Mouse (Mus musculus) frontal cortex, postnatal 10 days (tissue): ENCODE data around the gene Papss1.

Experiments
- DNase-seq, 2 experiments: peaks; one replicate each; pipeline ENCODE4 v3.0.0; 2022; ENCODE audit warnings: low spot score in 2 of 2, mixed read lengths in 1 of 2

The Papss1 gene

DNA sequence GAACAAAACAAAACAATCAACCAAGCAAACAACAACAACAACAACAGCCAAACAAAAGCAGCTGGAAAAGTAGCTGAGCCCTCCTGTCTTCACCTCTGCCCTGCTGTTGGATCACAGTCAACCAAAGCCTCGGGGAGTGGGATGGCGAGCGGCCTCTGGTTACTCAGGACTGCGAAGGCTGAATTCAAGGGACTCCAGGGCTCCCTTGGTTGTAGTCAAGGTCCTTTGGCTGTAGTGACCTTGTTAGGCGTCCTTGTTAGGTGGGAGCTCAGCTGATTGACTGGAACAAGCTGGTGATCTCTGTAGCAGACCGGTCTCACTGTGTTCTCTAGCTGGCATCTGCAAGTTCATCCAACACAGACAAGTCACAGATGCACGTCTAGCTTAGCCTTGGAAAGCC lies 16.5 kb downstream of the Papss1 start:
- DNase-seq: no peak

DNA sequence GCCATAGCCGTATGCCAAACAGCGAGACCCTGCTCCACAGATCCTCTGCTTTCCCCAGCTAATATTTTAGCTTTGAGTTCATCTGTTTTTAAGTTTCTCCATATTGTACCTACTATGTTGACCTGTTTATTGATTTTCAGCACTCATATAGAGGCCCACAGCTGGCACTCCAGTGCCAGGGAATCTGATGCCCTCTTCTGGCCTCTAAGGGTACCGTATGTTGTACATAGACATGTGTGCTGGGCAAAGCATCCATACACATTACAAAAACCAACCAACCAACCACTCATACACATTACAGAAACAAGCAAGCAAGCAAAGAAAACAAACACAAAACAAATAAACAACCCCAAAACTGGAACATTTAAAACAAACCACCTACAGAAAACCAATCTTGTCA lies 22.2 kb downstream of the Papss1 start:
- no peak for DNase-seq

DNA sequence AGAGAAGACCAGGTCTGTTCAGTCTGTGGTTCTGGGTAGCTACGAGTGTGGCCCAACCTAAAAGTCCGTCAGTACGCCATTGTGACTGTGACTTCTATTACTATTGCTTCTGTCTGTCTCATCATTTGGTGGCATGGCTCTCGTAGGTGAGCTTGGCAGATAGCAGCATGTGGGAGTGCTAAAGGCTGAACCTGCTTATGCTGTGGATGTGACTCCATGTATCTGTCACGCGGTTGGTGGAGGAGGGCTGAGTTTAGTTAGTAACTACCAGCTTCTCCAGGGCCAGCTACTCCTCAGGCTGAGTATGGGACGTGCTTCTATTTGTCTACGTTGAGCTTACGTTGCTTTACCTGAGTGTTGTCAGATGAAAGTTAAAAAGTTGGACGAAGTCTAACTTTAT lies 23.4 kb downstream of the Papss1 start:
- no peak for DNase-seq

DNA sequence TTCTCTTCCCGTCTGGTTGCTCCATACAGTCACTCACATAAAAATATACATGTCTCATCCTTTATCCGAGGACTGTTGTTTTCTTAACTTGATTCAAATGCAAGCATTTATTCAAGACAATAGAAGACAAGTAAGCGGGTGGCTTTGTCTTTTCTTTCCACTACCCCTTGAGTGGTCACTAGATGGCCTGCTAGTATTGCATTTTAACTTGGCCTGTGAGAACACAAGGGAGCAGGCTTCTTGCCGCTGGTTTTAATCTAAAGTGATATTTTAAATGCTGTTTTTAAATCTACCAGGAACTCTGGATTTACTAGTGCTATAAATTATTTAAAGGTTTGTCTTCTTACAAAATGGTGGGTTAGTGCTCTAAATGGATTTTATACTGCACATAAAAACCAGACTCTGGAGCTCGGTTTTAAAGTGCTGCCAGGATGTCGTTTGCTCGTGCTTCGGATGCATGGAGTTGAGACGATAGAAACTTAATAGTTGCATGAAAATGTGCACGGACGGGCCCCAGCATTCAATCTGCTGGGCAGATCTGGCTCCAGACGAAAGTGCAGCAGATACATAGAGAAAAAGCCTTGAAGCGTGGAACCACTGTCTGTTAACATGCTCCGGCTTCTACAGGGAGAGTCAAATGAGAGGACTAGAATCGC lies 28.7 kb downstream of the Papss1 start:
- DNase-seq: no peak

DNA sequence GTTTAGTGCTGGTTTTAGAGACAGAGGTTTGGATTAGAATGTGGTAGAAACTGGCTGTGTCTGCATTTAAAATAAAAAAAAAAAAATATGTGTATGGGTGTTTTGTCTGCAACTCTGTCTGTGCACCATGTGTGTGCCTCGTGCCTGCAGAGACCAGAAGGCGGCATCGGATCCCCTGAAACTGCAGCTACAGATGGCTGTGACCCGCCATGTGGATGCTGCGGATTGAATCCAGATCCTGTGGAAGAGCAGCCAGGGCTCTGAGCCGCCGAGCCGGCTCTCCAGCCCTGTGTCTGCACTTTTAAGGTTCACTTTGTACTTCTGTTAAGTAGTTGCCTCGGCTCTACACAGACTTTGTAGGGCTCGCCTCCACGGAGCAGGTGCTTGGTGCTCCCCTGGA lies 29.8 kb downstream of the Papss1 start:
- DNase-seq: no peak

DNA sequence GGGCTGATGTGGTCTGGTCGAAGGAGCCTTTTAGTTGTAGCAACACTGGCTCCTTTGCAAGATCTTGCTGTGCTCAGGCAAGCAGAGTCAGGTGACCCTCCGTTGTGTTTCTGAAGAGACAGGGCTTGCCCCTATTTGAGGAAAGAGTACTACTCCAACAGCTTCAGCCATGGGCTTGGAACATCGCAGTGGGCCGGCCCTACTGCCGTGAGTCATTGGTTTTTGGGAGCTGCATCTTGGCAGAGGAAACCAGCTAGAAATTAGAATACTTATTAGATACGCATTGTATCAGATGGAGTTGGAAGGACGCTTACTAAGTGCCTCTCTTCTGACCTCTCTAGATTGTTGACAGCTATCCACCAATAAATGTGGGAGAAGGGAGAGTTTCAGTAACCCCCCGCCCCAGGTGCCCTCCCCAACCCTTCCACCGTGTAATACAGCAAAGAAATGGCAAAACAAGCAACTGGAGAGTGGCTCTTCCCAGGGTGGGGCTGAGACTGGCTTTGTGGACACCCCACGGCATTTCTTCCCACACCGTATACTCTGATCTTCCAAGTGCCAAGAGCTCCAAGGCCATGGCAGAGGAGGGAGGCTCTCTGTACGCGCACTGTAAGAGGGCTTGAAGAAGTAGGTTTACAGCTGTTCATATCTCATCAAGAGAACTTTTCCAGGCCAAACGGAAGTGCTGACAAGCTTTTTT lies 31.1 kb downstream of the Papss1 start:
- DNase-seq: no peak

DNA sequence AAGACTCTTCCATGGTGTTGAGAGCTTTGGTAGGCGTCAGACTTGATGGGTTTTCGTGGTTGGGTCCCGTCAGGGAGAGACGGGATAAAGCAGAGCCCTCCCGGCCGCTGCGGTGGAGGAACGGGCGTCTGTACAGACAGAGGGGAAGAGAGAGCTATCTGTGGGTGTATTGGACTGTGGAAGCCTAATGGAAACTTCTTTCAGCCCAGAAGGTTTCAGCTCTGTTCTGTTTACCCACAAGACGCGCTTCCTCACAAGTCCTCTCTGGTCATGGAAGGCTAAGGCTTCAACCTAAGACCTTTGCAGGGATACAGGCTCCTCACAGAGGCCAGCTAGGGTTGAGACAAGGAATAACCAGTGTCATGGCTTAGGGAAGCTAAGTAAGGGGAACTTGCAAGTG lies 36.2 kb downstream of the Papss1 start:
- no peak for DNase-seq

DNA sequence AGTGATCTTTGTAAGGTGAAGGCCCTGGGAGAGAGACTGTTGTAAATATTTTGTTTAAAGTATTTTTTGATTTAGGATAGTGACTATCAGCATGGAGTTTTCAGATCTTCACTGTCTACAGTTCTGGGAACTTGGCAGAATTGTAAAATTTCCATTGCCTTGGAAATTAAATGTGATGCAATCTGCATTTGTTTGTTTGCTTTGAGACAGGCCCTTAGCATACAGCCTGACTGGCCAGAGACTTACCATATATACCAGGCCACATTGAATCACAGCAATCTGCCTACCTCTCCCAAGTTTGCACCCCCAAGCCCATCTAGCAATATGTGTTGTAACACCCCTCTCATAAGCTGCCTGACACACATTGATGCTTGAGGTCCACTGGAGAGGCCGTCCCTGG lies 36.8 kb downstream of the Papss1 start:
- no peak for DNase-seq

DNA sequence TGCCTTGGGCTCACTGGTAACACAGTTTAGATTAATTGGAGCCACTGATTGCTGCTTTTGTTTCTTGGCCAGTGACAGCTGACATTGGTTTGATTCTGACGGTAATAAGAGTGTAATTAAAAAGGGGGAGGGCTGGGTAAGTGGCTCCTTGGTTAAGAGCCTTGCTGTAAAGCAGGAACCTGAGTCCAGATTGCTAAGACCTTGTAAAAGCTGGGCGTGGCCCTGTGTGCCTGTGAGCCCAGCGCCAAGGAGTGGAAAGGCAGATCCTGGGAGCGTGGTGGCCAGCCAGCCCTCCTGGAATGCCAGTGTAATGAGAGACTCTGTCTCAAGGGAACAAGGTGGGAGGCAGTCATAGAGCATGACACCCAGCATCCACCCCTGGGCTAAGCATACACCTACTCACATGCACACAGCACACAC lies 38.4 kb downstream of the Papss1 start:
- DNase-seq: no peak

DNA sequence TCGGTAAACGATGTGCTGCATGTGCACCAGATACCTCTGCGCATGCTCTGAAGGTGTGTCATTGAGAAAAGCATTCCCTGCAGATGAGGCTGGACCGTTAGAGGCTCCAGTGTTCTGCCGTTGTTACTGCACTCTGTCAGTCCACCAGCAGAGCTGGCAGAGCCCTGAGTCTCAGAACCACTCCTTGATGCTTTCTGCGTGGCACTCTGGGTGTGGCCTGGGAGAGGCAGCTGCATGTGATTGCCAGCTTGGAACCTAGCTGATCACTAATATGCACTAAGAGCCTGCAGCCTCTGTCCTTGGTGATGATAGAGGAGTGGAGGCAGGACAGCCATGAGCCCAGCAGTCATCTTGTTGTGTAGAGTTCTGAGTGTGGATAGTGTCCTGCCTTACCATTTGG lies 43.5 kb downstream of the Papss1 start:
- no peak for DNase-seq

DNA sequence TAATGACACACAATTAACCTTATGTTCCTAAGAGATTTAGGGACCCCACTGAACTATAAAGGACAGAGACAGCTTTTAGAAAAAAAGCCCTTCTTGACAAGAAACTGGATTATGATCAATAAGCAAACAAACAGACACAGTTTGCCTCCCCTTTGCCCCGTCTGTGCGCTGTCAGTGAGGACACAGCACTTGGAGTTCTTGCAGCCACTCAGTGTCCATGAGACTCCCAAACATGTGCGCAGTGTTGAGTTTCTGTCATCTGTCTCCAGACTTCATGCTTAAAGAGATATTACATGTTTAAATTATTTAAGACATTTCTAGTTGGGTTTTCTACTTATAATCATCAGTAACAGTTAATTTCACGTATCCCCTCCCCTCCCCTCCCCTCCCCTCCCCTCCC lies 45.1 kb downstream of the Papss1 start:
- no peak for DNase-seq

DNA sequence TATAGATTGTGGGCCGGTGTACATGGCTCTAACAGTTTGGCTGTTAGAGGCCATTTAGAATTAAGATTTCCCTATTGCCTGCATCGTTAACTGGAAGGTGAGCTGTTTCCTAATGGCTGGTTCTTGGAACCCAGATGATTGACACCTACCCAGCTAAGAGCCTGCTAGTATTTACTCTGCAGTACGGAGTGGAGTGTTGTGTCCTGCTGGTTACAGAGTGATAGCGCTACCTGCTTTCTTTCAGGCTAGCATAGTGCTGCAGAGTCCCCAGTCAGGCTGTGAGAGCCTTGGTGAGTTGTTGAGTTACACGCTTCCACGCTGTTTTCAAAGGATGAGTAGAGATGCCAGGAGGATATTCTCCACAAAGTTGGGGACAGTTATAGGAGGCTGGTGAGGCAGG lies 46.0 kb downstream of the Papss1 start:
- DNase-seq: no peak

DNA sequence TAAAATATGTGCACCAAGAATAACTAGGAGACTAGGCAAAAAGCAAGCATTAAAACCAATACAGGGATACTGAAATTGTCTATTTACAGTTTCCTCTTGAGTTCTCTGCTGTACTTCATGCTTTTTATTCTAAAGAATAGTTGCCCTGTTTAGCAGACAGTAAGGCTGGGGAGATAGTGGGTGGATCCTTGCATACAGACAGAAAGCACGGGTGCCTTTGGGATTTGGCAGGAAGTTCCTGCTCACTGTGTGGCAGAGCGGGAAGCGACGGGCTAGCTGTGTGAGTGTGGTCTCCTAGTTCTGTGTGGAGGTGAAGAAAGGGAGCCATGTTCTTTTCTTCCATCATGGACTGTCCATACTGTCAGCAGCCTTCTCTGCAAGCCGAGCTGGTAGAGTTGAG lies 48.3 kb downstream of the Papss1 start:
- DNase-seq: no peak

DNA sequence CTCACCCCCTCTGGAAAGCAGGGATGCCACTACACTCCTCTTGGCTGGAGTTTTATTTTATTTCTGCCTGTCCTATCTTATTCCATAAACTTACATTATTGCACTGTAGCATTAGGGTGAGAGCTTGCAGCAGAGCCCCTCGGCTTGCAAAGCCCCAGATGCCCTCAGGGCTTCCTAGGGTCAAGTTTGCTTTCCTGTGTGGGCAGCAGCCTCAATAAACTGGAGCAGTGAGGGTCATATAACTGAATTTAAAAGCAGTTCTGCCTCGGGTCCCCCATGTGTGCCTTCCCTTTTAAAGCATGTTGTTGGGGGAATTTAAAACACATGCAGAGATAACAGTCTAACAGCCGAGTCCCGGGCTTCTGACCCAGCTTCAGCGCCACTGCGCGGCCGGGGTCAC lies 49.5 kb downstream of the Papss1 start:
- no peak for DNase-seq

DNA sequence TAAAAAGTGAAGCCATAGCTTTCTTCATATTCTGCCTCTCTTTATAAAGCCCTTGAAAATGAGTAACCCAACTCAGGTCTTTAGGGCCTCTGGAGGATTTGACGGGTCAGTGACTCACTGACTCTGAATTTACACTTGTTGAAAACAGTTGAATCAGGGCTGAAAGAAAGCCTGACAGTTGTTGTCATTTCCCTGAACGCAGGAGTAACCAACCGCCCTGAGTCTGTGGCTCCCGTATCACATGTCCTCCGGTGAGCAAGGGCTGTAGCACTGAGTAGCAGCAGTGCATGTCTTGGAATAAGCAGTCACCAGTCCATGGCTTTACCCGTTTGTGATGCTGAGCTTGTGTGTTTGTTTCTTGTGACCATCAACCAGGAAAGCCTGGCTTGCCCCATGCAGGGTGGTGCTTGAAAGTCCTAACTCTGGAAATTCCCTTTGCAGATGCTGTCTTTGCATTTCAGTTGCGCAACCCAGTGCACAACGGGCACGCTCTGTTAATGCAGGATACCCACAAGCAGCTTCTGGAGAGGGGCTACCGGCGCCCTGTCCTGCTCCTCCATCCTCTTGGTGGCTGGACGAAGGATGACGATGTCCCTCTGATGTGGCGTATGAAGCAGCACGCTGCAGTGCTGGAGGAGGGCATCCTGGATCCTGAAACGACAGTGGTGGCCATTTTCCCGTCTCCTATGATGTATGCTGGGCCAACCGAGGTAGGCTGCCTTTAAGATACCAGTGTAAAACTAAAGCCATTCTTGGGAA lies 54.2 kb downstream of the Papss1 start:
- no peak for DNase-seq

DNA sequence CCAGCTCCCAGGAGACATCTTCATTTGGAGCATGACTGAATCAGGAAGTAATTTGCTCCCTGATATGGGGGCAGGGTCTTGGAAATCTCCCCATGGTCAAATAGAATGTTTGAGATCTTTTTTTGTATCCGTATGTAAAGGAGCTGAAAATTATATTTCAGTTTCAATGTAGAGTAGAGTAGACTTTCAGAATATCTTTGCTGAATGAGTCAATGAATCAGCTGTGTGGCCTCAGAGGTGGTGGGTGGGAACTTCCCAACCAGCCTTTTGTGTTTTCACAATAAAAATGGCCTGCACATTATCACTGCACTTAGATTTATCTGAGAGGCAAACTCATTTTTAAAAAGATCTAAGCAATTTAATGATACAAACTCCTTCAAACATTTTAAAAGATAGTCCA lies 58.6 kb downstream of the Papss1 start:
- DNase-seq: no peak

DNA sequence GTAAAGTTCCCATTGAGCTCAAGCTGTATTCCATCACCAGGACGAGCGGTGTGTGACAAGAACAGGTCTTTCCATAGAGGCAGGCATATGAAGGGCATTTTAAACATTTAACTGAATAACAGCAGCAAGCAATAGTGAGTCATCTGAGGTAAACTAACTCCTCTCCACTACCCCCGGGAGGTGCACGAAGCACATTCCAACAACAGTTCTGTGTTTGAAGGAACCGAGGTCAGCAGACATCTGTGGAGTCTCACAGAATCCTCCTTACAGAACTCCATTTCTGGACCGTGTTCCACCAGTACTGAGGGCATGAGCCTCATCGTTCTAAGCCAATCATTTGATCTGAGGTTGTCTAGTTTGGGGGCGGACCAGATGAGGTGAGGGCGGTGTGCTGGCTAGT lies 59.5 kb downstream of the Papss1 start:
- no peak for DNase-seq

DNA sequence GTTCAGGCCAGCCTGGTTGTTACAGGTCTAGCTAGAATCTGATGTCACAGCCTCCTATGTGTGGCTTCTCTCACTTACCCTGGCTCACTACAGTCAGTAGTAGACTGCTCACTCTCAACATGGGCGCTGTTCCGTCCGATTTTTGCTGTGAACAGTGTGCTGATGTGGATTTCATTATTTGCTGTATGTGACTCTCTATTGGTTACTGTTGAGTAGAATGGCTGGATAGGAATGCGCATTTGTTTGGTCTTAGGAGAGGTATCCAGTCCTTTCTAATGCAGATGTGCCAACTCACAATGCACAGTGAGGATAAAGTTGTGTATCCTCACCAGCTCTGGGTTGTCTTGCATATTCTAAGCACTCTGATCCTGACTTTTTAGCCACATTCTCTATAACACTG lies 62.9 kb downstream of the Papss1 start:
- DNase-seq: no peak

DNA sequence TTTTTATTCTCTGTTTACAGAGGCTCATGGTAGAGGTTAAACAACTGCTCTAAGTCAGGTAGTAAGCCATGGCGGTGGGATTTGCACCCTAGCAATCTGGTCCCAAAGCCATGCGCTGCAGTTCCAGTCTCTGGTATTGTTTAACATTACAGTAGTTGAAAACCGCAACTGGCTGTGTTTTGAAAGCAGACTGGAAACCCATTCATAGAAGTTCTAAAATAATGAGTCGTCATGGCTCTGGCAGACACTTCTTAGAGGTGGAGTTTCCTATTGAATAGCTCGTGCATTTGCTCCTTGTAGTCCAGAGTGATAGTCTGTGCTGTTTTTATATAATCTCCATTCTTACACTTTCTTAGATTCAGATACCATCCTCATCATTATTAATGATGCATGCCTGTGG lies 63.7 kb downstream of the Papss1 start:
- no peak for DNase-seq

DNA sequence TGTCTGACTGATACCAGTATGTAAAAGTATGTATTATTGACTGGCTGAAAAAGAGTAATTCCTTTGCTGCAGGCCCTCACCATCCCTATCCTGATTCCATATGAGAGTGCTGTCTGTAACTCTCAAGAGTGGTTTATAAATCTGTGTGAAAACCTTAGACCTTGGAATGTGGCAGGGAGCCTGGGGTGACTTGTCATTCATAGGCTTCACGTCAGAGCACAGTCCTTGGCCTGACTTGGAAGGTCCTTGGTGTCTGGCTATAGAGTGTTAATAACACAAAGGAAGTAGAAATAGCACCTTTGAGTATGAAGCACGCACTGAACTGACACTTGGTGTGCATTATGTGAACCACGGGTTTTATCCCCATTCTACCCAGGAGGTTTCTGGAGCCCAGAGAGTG lies 64.4 kb downstream of the Papss1 start:
- DNase-seq: no peak

DNA sequence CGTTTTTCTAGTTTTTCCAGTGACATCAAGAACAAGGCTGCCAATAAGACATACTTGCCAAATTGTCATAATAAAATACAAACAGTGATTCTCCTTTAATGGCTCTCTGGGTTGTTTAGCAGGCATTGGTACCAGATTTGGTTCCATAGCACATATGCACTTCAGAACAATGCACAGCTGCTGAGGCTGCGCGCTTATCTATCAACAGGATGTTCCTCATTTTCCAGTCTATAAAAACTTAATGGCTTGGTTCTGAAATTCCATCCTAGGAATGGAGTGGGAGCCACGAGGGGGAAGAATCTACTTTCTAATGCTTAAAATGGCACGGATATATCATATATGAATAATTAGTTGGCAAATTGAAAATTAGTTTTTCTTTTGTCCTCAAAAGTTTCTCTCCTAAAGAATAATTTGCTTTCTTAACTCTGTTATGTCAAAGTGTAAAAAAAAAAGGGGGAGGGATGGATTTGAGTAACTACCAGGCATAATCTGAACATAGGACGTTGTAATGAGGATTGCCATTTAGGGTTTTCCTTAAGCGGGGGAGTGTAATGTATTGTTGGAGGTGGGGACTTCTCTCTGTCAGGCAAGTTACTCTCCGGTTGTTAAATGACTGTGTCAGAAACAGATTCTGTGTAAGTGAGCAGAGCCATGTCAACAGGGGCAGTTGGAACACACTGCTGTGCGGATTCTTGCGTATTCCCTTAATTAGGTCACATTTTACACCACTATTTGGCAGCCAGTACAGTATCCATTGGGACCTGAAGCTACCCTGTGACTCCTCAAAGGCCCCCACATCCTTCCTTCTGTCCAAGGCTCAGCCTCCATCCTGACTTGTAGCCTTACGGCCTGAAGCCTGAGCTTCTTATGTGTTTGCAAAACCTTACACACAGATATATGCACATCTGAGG lies 66.1 kb downstream of the Papss1 start:
- DNase-seq: no peak

DNA sequence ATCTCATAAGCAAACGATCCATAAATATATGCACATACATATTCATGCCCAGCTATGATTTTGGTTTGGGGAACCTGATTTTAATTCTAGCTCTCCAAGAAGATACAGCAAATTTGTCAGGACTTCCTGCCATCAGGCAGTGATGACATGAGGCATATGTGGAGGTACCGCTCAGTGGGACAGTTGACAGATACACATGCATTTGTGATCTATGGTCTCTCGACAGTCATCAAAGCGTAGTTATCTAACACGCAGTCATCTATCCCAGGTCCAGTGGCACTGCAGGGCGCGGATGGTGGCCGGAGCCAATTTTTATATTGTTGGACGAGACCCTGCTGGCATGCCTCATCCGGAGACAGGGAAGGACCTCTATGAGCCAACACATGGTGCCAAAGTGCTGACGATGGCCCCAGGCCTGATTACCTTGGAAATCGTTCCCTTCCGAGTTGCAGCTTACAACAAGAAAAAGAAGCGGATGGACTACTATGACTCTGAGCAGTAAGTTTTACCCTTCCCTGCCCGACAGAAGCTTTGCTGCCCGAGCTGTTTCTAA lies 66.8 kb downstream of the Papss1 start:
- DNase-seq: no peak
